Mouse (Mus musculus) neutrophil, adult 5-6 weeks (primary cell): ENCODE measurements around the gene Hmga1. TPM values are rescaled to one million over a fixed set of nuclear protein-coding genes. Genes with fewer than 3 reads are reported as not detected.

ENCODE experiments used
- ATAC-seq: fragments of 151-379, 151-347 bp; 2 replicates; pipeline ENCODE4 v1.8.0; 2017; ENCODE audit warnings: mild to moderate bottlenecking, moderate TSS enrichment; ENCODE audit not compliant: insufficient number of reproducible peaks, poor library complexity, low FRiP score, severe bottlenecking; ENCODE audit errors: extremely low read depth
- total RNA-seq: library from RNA; stranded (forward); fragments of 200-1000 nt; gene quantifications from 2 replicates; pipeline ENCODE4 v1.2.3, GENCODE M21; 2017

Gene Hmga1
- total RNA-seq, 1 experiment from 2014 or later = 29.8 TPM

- no peak for ATAC-seq
Observed at GRCm38 (mm10) chr17:27610679-27611518, 54.6 kb downstream of the Hmga1 start.

- no peak for ATAC-seq
Observed at GRCm38 (mm10) chr17:27611519-27611884, 55.2 kb downstream of the Hmga1 start.

- 0 out of 2 replicates have a peak, but pooled peaks have one; percentile 23 for ATAC-seq
Observed at GRCm38 (mm10) chr17:27611994-27612393, 55.7 kb downstream of the Hmga1 start.

DNA sequence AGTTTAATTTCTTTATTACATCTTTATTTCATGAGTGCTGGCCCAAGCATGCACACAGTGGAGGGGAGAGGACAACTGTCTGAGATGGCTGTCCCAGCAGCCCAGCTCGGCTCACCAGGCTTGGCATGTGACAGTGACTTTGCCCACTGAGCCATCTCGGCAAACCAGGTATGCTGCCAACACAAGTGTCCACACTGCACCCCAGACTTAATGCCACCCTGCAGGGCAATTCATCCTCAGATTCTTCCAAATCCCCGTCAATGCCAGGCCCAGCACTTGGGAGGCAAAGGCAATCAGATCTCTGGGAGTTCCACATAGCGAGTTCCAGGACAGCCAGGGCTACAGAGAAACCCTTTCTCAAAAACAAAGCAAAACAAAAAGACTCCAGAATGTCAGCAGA, 56.7 kb downstream of the Hmga1 start:
- no peak for ATAC-seq

Other genes with a start within 250 kb of the Hmga1 start
- gene Grm4, start 35.1 kb upstream of the Hmga1 start, total RNA-seq = not detected in 2 replicates
- gene AI413582, start 9.3 kb downstream of the Hmga1 start, total RNA-seq = 26.1 and 26.2 TPM in 2 replicates
- 81.1 and 84.1 TPM in 2 replicates for gene Nudt3, start 67.0 kb downstream of the Hmga1 start, total RNA-seq
- 39.0 TPM in 1 of 2 replicates, not detected in the other for gene RPS10-NUDT3, start 78.7 kb downstream of the Hmga1 start, total RNA-seq
- gene Rps10, start 80.2 kb downstream of the Hmga1 start, total RNA-seq = 1,097 and 1,122 TPM in 2 replicates
- gene Pacsin1, start 99.0 kb downstream of the Hmga1 start, total RNA-seq = 9.3 and 11.2 TPM in 2 replicates
- gene Spdef, start 172.5 kb downstream of the Hmga1 start, total RNA-seq = not detected in 2 replicates